Mouse (Mus musculus) limb, embryonic 13.5 days (tissue): Measurements from ENCODE around the gene Klk8. TPM values are rescaled to one million over a fixed set of nuclear protein-coding genes. Genes with fewer than 3 reads are reported as not detected.

Experiments used
- polyA plus RNA-seq: library from polyadenylated mRNA; unstranded; fragments of >200 nt; fragmentation: Nextera tagmentation; extraction: Ambion mirVana; gene quantifications from 2 replicates; pipeline ENCODE4 v1.2.1, GENCODE M21; 2015

Gene Klk8
- polyA plus RNA-seq, 1 experiment from 2014 or later, result 19.0 TPM

Other genes with a start within 250 kb of the Klk8 start
- 4.8 and 4.9 TPM in 2 replicates for gene Zfp658, start 235.3 kb upstream of the Klk8 start, polyA plus RNA-seq
- 14.4 and 15.4 TPM in 2 replicates for gene Zfp719, start 218.0 kb upstream of the Klk8 start, polyA plus RNA-seq
- gene Zfp819, start 190.4 kb upstream of the Klk8 start, polyA plus RNA-seq, result 0.27 and 0.33 TPM in 2 replicates
- gene Ceacam18, start 162.9 kb upstream of the Klk8 start, polyA plus RNA-seq, result not detected in 2 replicates
- 0.62 and 0.70 TPM in 2 replicates for gene Siglece, start 137.4 kb upstream of the Klk8 start, polyA plus RNA-seq
- 15.0 and 15.2 TPM in 2 replicates for gene Ctu1, start 125.6 kb upstream of the Klk8 start, polyA plus RNA-seq
- gene Klk14, start 107.2 kb upstream of the Klk8 start, polyA plus RNA-seq, result not detected in 2 replicates
- 0.37 and 0.79 TPM in 2 replicates for gene Klk13, start 85.0 kb upstream of the Klk8 start, polyA plus RNA-seq
- not detected in 2 replicates for gene Klk12, start 28.7 kb upstream of the Klk8 start, polyA plus RNA-seq
- gene Klk11, start 23.0 kb upstream of the Klk8 start, polyA plus RNA-seq, result 0.27 and 0.70 TPM in 2 replicates
- gene Klk10, start 16.5 kb upstream of the Klk8 start, polyA plus RNA-seq, result 2.0 and 2.1 TPM in 2 replicates
- 0.38 and 0.55 TPM in 2 replicates for gene Klk9, start 5.7 kb upstream of the Klk8 start, polyA plus RNA-seq
- gene Klk7, start 13.7 kb downstream of the Klk8 start, polyA plus RNA-seq, result not detected in 2 replicates
- not detected in 2 replicates for gene Klk6, start 26.9 kb downstream of the Klk8 start, polyA plus RNA-seq
- gene Klk5, start 44.4 kb downstream of the Klk8 start, polyA plus RNA-seq, result 0.26 and 0.27 TPM in 2 replicates
- gene Klk4, start 83.6 kb downstream of the Klk8 start, polyA plus RNA-seq, result 0.20 and 0.27 TPM in 2 replicates
- not detected in 2 replicates for gene Klk15, start 136.2 kb downstream of the Klk8 start, polyA plus RNA-seq
- not detected in 2 replicates for gene Klk1b8, start 153.1 kb downstream of the Klk8 start, polyA plus RNA-seq
- gene Klk1b1, start 169.2 kb downstream of the Klk8 start, polyA plus RNA-seq, result not detected in 2 replicates
- gene Klk1b9, start 178.5 kb downstream of the Klk8 start, polyA plus RNA-seq, result not detected in 2 replicates
- not detected in 2 replicates for gene Klk1b11, start 198.3 kb downstream of the Klk8 start, polyA plus RNA-seq
- gene Klk1b26, start 214.6 kb downstream of the Klk8 start, polyA plus RNA-seq, result not detected in 2 replicates